Mouse (Mus musculus) gastrocnemius, postnatal 25 days (tissue): ENCODE measurements around the gene Shisa5. TPM values are rescaled to one million over a fixed set of nuclear protein-coding genes. Genes with fewer than 3 reads are reported as not detected.

Source experiments
- total RNA-seq, 2 experiments: library from RNA; stranded (reverse); gene quantifications; 1 replicate in 1 of 2; 2 replicates in 1 of 2; pipeline ENCODE4 v1.2.3; 2021

Gene Shisa5
- total RNA-seq, 2 experiments from 2014 or later, result 12.9 to 21.6 TPM

Other genes with a start within 250 kb of the Shisa5 start
- gene Nckipsd, start 230.2 kb upstream of the Shisa5 start, total RNA-seq, result 1 to 10 TPM; 3.8 TPM
- under 1 TPM in 1 of 2 experiments, not detected in 1; 0.03 TPM for gene Celsr3, start 212.2 kb upstream of the Shisa5 start, total RNA-seq
- 10 to 100 TPM; 12.0 to 16.7 TPM for gene Slc26a6, start 185.3 kb upstream of the Shisa5 start, total RNA-seq
- not detected for gene Tmem89, start 123.9 kb upstream of the Shisa5 start, total RNA-seq
- gene Uqcrc1, start 101.9 kb upstream of the Shisa5 start, total RNA-seq, result 1,000 to 10,000 TPM; 1,091 to 1,107 TPM
- 1 to 10 TPM; 1.6 to 3.5 TPM for gene Col7a1, start 85.0 kb upstream of the Shisa5 start, total RNA-seq
- gene Ucn2, start 52.6 kb upstream of the Shisa5 start, total RNA-seq, result under 1 TPM; 0.23 to 0.24 TPM
- gene Pfkfb4, start 46.8 kb upstream of the Shisa5 start, total RNA-seq, result 10 to 100 TPM; 20.4 to 32.4 TPM
- gene Trex1, start 21.2 kb downstream of the Shisa5 start, total RNA-seq, result 10 to 100 TPM in 1 of 2 experiments, 1 to 10 TPM in 1; 9.7 to 10.5 TPM
- 1 to 10 TPM; 7.9 to 8.4 TPM for gene Atrip, start 35.6 kb downstream of the Shisa5 start, total RNA-seq
- 1 to 10 TPM; 6.9 to 7.5 TPM for gene Ccdc51, start 43.9 kb downstream of the Shisa5 start, total RNA-seq
- gene Tma7, start 44.0 kb downstream of the Shisa5 start, total RNA-seq, result 100 to 1,000 TPM; 238 to 253 TPM
- 1 to 10 TPM; 1.0 to 1.7 TPM for gene Plxnb1, start 56.8 kb downstream of the Shisa5 start, total RNA-seq
- not detected for gene Fbxw21, start 123.5 kb downstream of the Shisa5 start, total RNA-seq
- not detected for gene Fbxw13, start 157.4 kb downstream of the Shisa5 start, total RNA-seq
- gene Fbxw20, start 196.2 kb downstream of the Shisa5 start, total RNA-seq, result not detected
- not detected for gene Fbxw14, start 249.1 kb downstream of the Shisa5 start, total RNA-seq